Mouse (Mus musculus) spleen, embryonic (tissue): ENCODE data around the gene Mpzl3.
"Not testable (repeated sequence)": the region's sequence is repeated elsewhere in the genome, so short reads cannot be mapped to it uniquely, and the experiment has no call there.

Experiments
- CTCF ChIA-PET: fragments of 350-600 bp; sonication (Branson Sonifier 250); formaldehyde crosslinking; loops from one replicate; lab custom pipeline; 2022; lab: Charles Lee

Gene Mpzl3

GRCm38 (mm10) chr9:45055082-45055713 is at the start of gene Mpzl3:
Gene Mpzl3 (plus strand): TSS chr9:45055186.
- CTCF ChIA-PET, result interaction anchor here (0.7 kb wide), 1 partner anchor 52 kb away, joined by 9 read pairs; no protein-coding TSS in a partner anchor

- CTCF ChIA-PET, result no interaction called here
Measured at GRCm38 (mm10) chr9:45007404-45007803, 47.6 kb upstream of the Mpzl3 start.

- CTCF ChIA-PET, result no interaction called here
Measured at GRCm38 (mm10) chr9:45008342-45008741, 46.6 kb upstream of the Mpzl3 start.

DNA sequence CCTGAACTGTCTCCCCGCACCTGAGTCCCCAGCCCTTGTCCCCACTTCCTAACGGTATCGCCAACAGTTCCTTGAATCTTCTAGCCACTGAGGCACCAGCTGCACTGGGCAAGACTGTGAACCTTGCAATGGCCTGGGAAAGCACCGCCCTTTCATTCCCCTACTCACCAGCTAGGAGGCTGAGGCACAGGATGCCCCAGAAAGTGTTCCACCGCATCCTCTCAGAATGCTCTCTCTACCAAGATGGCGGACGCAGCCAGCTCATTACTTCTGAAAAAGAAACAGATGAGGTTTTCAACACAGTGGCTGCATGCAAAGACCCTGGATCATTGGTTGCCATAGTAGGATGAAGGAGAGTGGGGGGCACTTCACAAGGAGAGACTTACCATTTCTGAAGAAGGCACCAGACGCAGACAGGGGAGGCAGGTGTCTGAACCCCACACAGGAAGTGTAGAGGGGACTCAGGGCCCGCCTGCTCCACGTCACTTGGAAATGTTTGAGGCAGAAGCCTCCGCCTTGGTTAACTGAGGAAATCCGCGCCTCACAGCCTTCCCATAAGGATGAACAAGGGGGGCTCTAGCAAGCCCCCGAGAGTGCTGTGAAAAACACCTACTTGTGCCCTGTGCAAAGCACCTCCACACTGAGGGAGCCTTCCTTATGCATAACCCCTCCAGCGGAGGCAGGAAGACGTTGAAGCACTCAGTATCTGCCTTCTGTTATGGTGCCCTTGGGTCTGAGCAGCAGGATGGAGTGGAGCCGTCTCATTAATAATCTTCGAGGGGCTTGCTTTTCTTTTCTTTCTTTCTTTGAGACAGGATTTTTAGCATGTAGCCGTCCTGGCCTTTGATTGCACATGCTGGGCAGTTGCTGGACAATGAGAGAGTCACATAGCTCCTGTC is 45.6 kb upstream of the Mpzl3 start, which contains the start of gene Cd3e:
Cd3e (minus strand) TSS at position 448 of the 899 bp plus-strand sequence.
- CTCF ChIA-PET, result interaction anchor here (0.5 kb wide), 1 partner anchor 23 kb away, joined by 3 read pairs; no protein-coding TSS in a partner anchor

DNA sequence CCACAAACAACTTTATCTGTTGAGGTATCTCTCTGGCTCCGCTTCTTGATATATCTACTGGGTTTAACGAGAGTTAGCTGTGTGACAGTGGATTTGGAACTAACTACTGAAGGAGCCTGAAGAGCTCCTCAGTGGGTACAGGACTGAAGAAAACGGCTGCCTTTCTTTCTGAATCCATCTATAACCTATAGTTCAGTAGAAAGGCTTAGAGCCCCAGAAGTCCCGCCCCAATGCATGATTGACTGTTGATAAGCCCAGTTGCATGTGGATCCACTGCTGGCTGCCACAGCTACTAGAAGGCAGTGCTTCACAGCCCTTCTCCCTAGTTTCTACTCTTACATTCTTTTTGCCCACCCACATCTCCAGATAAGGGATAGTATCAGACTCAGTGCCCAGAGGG is 44.5 kb upstream of the Mpzl3 start:
- CTCF ChIA-PET, result no interaction called here

DNA sequence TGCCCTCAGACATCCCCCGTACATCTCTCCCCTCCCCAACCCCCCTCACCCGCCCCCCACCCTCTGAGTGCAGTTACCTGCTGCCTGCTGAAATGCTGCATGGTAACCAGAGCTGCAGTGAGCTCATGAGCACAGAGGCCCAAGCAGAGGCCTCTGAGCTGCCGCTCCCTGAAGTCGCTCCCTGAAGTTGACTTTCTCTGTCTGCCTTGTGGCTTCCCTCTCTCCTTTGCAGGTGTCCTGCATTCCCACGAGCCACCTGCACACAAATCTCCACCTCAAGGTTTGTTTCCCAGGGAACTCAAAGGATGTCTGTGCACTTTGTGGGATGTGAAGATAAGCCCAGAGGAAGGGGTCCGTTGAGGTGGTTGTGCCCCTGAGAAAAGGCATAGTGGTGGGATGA is 43.7 kb upstream of the Mpzl3 start:
- CTCF ChIA-PET, result interaction anchor here (0.7 kb wide), 1 partner anchor 77 kb away, joined by 4 read pairs; no protein-coding TSS in a partner anchor

DNA sequence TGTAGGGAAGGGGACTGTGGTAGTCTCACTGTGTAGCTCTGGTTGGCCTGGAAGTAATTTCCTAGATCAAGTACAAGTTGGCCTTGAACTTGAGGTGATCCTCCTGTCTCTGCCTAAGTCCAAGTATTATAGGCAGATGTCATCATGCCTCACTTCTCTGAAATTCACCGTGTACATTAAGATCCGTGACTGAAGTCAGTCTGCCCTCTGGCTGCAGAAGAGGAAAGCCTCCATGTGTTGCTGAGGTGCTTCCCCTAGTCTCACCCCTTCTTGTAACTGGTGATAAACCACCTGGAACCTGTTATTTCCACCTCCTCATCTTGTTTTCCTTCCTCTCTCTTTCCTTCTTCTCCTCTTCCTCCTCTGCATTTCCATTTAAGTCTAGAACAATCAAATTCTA is 40.1 kb upstream of the Mpzl3 start:
- CTCF ChIA-PET, result interaction anchor here (0.6 kb wide), 2 partner anchors 11 to 40 kb away, joined by 3 to 7 read pairs; no protein-coding TSS in a partner anchor

DNA sequence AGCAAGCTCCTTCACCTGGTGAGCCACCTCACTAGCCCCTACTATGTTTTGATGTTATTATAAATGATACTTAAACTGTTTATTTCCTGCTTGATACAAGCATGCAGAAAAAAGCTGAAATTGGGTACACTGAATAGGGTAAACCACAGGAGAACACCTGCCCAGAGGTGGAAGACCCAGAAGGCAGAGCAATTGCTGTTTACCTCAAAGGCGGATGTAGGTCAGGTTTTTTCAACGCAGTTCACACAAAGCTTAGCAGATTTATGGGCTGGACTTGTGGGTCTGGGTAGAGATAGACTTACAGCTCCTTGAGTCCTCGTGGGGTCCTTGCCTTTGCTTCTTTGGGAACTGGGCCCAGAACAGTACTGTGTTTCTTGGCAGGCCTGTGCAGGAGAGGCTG is 39.1 kb upstream of the Mpzl3 start:
- CTCF ChIA-PET, result interaction anchor here (0.5 to 1.0 kb wide), 5 partner anchors 28 to 365 kb away, joined by 3 to 5 read pairs (median 3); no protein-coding TSS in a partner anchor

DNA sequence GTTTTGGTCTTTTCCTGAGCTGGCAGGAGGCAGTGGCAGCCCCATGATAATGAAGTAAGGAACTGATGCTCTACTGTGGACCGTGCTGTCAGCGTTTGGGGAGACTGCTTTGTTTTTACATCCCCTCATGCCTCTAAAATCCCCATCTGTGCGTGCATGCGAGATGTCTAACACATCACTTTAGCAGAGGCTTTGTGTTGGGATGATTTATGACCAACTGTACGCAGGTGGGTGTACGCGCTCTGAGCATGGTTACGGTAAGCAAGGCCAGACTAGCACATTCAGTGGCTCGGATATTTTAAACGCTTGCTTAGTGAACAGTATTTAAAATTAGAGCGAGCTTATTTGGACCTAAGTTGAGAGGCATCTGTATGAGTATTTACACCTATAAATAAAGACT is 37.0 kb upstream of the Mpzl3 start:
- CTCF ChIA-PET, result no interaction called here

- CTCF ChIA-PET, result interaction anchor here (0.8 to 1.6 kb wide), 4 partner anchors 99 to 366 kb away, joined by 3 to 5 read pairs (median 4); no protein-coding TSS in a partner anchor
Measured at GRCm38 (mm10) chr9:45022800-45023199, 32.2 kb upstream of the Mpzl3 start.

- CTCF ChIA-PET, result no interaction called here
Measured at GRCm38 (mm10) chr9:45023638-45024037, 31.3 kb upstream of the Mpzl3 start.

- CTCF ChIA-PET, result interaction anchor here (0.6 kb wide), 1 partner anchor 127 kb away, joined by 3 read pairs; no protein-coding TSS in a partner anchor
Measured at GRCm38 (mm10) chr9:45024187-45024586, 30.8 kb upstream of the Mpzl3 start.

DNA sequence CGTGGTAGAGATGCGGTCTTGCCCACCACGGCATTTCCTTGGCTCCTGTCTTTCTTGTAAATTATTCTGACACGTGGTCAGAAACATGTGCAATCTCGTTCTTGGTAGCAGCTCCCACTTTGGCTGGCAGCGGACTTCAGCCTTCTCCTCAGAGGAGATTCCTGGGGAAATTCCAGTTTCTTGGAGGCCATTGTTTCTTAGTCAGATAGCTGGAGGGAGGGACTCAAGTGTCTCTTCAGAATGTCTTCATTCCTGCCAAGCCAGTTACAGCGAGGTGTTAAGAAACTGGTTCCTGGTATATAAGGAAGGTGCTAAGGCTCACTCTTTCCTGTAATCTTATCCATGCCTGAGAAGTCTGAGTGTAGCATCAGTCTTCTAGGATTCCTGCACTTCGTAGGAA is 27.6 kb upstream of the Mpzl3 start:
- CTCF ChIA-PET, result interaction anchor here (0.5 kb wide), 1 partner anchor 50 kb away, joined by 7 read pairs; no protein-coding TSS in a partner anchor

DNA sequence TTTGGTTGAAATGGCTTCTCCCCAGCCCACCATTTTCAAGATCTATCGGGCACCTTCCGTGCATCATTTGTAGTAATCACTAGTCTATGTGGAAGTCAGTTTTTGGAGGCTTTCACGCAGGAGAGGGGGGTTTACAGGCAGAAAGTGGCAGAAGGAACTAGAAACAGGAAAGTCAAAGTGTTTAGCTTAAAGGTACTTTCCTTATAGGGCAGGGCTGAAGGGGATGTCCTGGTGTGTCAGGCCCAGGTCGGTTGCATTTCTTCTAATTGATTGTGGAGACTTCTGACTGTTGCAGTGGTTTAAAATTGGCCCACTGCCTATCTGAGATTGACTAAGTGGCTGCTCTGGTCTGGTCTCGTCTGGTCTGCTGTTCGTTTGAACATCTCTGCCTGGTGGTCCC is 24.6 kb upstream of the Mpzl3 start:
- CTCF ChIA-PET, result no interaction called here

- CTCF ChIA-PET, result interaction anchor here (0.6 kb wide), 1 partner anchor 17 kb away, joined by 3 read pairs; no protein-coding TSS in a partner anchor
Measured at GRCm38 (mm10) chr9:45032261-45032660, 22.7 kb upstream of the Mpzl3 start.

- CTCF ChIA-PET, result no interaction called here
Measured at GRCm38 (mm10) chr9:45034526-45034925, 20.5 kb upstream of the Mpzl3 start.

DNA sequence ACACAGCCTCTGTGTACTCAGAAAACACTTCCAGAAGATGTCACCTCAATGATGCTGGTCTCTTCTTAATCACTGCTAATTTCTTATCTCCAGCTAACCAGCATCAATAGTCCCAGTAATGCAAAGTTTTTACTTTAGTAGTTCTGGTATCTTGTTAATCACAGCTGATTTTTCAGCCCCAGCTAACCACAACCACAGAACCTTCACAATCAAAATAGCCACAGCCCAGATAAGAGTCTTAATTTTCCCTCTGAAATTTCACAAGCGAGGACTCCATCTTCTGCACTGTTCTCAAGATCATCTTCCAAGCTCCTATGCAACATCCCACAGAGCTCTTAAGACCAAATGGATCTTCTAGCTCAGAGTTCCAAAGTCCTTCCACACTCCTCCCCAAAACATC is 17.2 kb upstream of the Mpzl3 start:
- CTCF ChIA-PET, result not testable (repeated sequence)

DNA sequence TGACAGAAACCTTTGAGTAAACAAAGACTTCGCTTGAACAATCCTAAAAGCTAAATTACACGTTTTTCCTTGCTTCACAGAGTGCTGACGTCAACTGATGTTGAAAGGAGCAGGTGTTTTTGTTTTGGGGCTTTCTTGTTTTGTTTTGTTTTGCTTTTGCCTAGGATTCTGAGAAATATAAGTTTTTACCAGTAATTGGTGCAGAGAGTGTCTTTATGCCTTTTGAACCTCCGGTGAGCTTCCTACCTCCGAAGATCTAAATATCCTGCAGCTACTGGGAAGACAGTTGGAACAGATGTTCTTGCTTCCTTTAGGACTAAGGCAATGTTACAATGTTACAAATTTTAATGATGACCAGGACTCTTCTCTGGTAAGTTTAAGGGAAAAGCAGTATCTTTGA is 15.5 kb upstream of the Mpzl3 start, which contains the start of gene Mpzl2:
Mpzl2 (plus strand) TSS at position 301 of the 400 bp plus-strand sequence.
- CTCF ChIA-PET, result no interaction called here

DNA sequence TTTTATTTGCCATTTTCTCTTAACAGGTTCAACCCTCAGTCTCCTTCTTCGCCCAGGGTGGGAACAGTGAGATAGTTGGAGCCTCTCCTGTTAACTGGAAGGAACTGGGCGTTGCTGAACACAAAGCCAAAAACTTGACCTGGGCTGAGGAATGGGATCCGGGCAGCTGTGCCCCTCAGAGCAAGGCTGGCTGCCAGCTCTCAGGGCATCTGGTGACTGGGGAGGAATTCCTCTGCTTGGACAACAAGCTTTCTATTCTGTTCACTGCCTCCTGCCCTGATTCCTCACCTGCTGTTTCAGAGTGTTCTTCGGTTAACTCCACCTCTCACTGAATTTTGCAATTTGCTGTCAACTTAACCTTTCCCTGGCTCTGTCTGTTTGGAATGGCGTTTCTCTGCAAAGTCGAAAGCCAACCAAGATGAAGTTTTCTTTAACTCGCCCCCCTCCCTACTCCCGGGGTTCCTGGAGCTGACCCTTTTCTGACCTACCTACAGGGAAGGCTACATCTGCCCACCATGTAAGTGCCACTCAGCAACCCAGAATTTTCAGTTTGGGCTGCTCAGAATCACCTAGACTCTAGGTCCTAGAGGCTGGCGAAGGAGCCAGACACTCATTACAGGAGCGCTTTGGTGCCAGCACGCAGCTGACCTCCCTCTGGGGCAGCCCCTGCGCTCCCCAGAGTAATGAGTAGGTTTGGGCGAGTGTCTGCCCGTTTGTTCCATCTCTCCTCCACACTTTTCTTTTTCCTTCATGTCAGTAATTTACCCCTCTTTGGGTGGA is 14.7 kb upstream of the Mpzl3 start:
- CTCF ChIA-PET, result interaction anchor here (0.7 kb wide), 1 partner anchor 116 kb away, joined by 12 read pairs; no protein-coding TSS in a partner anchor

- CTCF ChIA-PET, result interaction anchor here (0.7 kb wide), 2 partner anchors 117 to 540 kb away, joined by 3 to 12 read pairs; no protein-coding TSS in a partner anchor
Measured at GRCm38 (mm10) chr9:45041131-45041838, 13.7 kb upstream of the Mpzl3 start.
